Mouse (Mus musculus): ENCODE data around the gene Slc35e3.

GRCm38 (mm10) chr10:117782056-117782455 is 35.9 kb upstream of the Slc35e3 start:
- TF ChIP-seq TAL1 (IDR thresholded peaks at IDR 0.05; ENCODE audit: low read length): no peak
- TF ChIP-seq GATA1 (IDR thresholded peaks at IDR 0.05; ENCODE audit: low read length): no peak
